Mouse (Mus musculus) c-Kit-positive CD71-positive TER-119-negative erythroid progenitor cells, embryonic 14.5 days (primary cell): Measurements from ENCODE around the gene Gatm.

Source experiments
- DNase-seq: peaks from one replicate; pipeline ENCODE4 v3.0.0-alpha.2; 2013; ENCODE audit warnings: low read depth

Gatm gene

GRCm38 (mm10) chr2:122610746-122611653 is at the start of gene Gatm:
Gene Gatm, minus strand, starts transcription at chr2:122611303.
- no peak for DNase-seq

GRCm38 (mm10) chr2:122659825-122660224 is 48.7 kb upstream of the Gatm start:
- no peak for DNase-seq

GRCm38 (mm10) chr2:122657707-122658524 is 46.8 kb upstream of the Gatm start:
- no peak for DNase-seq

DNA sequence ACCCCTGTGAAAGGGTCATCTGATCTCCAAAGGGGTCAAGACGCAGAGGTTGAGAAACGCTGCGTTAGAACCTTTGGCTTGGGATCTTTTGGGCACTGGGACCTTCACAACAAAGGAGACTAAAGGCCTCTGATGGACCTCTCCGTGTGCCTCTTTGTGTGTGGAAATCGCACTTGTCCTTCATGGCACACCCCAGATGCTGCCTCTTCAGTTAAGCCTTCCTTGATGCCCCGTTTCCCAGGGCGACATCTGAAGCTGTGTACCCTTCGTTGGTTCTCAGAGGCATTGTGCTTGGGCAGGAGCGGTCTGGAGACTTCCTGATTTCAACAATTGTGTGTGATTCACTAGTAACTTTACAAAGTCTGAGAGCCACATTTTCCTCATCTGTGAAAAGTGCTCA is 45.7 kb upstream of the Gatm start:
- DNase-seq, result no peak

DNA sequence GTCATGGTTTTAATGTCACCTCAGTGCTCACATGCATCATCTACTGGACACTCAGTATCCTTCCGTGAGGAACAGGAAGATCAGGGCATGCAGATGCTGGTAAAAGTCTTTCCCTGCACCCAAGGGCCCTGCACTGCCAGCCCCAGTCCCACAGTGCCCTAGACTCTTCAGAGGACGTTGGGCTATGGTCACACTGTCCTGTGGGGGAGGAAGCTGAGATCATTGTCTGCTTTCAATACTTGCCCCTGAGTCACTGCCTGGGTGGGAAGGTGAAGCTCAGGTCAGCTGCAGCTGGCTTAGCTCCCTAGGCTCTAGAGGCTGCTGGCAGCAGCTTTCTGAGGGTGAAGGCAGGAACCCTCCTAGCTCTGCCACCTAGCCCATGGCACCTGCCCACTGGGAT is 44.9 kb upstream of the Gatm start:
- no peak for DNase-seq

GRCm38 (mm10) chr2:122652096-122653084 is 41.3 kb upstream of the Gatm start:
- DNase-seq, result no peak

GRCm38 (mm10) chr2:122638673-122639072 is 27.6 kb upstream of the Gatm start:
- no peak for DNase-seq

GRCm38 (mm10) chr2:122638029-122638428 is 26.9 kb upstream of the Gatm start:
- DNase-seq, result no peak

- DNase-seq, result no peak
Measured at GRCm38 (mm10) chr2:122637526-122637997, 26.5 kb upstream of the Gatm start.

DNA sequence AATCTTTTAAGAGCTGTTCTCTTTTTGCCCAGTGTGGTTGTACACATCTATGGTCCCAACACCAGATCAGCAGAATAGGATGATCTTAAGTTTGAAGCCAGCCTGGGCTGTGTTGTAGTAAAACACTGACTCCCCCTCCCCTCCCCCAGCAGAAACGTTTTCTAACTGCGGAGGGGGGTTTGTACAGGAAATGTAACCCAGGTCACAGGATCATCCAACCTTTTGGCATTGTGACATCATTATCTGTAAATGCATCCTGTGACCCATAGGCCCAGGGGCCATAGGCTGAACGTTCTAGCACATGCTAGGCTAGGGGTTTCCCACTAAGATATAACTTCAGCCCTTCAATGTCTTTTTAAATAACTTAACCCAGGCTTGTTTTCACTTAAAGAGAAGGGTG is 25.6 kb upstream of the Gatm start, which contains the start of gene AA467197:
Gene AA467197 (plus strand): TSS at position 301 of the 400 bp plus-strand sequence.
- DNase-seq, result no peak

DNA sequence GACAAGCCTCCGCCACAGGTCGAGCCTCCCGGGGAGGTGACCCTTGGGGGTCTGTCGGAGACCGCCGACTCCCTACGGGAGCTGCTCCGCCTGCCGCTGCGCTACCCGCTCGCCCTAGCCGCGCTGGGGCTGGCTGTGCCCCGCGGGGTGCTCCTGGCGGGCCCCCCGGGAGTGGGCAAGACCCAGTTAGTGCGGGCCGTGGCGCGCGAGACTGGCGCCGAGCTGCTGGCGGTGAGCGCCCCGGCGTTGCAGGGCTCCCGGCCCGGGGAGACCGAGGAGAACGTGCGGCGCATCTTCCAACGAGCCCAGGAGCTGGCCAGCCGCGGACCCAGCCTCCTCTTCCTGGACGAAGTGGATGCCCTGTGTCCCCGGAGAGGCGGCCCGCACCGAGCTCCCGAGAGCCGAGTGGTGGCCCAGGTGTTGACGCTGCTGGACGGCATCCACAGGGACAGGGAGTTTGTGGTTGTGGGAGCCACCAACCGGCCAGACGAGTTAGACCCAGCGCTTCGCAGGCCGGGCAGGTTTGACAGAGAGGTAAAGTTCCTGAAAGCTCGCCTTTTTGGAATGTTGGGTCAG is 20.2 kb upstream of the Gatm start:
- DNase-seq, result no peak

DNA sequence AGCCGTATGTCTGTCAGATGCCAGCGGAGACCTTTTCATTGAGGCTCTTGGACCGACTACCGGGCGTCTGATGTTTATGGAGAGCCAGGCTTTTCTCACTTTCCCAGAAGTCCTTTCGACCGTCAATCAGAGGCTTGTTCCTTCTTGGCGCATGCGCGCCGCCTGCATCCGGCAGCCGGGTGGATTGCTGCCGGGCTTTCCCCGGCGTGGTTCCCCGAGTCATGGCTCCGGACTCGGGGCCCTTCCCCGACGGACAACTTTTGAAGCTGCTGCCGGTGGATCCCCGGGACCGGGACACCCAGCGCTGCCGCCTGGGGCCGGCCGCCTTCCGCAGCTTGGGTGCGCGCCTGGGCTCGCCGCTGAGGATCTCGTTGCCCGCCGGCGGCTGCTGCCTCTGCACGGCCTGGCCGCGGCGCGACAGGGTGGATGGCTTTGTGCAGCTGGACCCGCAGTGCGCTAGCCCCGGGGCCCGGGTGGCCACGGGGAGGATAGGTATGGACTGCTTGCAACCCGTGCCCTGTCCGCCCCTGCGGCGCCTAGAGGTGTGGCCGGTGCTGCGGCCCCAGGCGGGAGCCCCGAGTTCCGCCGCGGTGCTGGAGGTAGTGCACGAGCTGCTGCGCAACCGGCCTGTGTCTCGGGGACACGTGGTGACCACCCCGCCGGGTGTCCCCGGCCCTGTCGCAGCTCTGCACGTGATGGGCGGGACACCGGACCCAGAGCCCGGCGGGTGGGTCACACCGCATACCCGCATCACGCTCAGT is 19.5 kb upstream of the Gatm start:
- peak; percentile 67 for DNase-seq

DNA sequence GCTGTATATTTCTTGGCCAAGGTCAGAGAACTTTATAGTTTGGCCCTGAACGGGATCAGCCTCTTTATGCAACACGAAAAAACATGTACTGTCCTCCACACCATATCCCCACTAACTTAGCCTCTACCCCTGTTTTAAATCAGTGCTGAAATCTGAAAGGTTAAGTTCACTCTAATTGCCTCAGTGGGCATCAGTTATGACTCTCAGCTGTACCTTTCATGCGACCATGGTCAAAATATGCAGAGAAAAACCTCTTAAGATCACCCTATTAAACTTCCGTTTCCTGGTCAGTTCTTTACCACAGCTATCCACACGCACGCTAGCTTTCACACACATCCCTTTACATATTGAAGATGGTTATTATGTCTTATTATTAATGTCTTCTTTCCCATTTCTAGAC is 18.8 kb upstream of the Gatm start:
- DNase-seq, result no peak

DNA sequence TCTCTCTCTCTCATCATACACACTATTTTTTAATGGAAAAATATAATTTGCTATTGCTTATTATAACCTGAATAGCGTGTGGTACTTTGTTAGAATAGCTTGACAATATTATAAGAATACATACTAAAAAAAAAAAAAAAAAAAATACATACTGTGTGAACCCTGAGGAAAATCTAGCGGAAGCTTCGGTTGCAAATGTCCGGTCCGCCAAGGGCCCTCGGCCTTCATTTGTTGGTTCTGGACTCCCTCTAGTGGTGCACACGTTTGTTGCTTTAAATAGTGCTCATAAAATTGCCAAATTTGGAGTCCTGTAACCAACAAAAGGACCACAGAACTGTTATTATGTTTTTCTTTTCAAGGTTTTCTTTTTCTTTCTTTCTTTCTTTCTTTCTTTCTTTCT is 17.9 kb upstream of the Gatm start:
- DNase-seq, result no peak

DNA sequence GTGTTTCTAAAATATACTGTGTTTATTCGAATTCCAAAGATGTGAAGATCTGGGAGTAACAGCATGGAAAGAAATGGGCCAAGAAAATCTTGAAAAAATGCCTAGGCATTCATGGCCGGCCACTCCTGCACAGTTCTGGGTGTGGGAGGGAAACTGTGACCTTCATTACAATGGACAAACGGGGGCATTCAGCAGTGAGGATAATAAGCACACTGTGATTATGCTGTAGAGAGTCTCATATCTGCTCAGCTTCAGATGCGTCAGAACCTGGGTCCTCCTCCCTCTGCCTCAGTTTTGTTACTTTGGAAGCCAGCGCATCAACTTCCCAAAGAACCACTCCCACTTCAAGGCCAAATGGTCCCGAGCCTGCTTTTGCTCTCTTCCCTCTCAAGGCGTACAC is 14.8 kb upstream of the Gatm start:
- DNase-seq, result no peak

- no peak for DNase-seq
Measured at GRCm38 (mm10) chr2:122621337-122622110, 10.4 kb upstream of the Gatm start.

DNA sequence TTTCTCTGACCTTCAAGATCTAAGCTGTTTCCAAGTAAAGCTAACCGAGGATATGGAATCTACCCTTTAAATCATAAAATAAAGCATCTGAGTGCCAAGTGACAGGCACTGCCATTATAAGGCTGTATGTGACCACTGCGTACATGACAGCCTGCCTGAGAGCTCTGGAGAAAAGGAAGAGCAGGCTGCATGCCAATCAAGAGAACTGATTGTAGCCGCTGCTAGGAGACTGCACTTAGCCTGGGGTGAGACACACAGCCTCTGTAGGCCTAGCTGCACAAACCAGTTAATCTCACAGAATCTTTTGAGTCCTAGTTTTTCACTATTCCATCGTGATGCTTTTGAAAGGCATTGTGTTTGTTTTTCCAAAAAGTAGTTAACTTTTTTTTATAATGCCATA is 7.6 kb upstream of the Gatm start:
- no peak for DNase-seq

GRCm38 (mm10) chr2:122617792-122618191 is 6.7 kb upstream of the Gatm start:
- DNase-seq, result no peak

DNA sequence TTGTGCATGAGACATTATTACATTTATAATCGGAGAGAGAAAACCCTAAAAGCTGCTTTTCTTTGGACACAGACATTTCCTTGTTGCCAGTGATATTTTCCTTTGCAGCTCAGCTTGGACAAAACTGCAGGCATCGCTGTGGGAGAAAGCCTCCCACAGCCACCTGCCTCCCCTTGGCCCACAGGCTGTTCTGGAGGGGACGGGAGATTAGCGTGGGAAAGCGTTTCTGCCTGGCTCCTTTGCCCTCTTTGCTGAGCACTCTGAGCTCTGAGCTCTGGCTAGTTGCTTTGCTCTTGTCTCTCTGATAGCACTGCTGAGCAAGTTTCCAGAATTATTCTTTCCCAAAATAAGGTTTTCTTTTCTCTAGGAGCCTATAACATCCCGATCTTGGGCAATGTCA is 5.1 kb upstream of the Gatm start:
- no peak for DNase-seq

- no peak for DNase-seq
Measured at GRCm38 (mm10) chr2:122611654-122611973, 511 bp upstream of the Gatm start.
